Comparison of ENCODE assay signal across 32 mouse cellular contexts in genomic region chr10:17669401-17669800, GRCm38 (mm10). TPM values are rescaled to one million over a fixed set of nuclear protein-coding genes. Genes with fewer than 3 reads are reported as not detected.
DNase-seq lines count a peak whose midpoint lies in the region; ATAC-seq lines count a peak whose summit lies in the region.
"Had no signal": no experiment of that assay in that cellular context is flagged by ENCODE, and none has a peak within 500 bp of the region (broad histone marks: within the 10 kb centered on the region; RNA-seq: fewer than 3 reads in every experiment).

No protein-coding gene starts in this region.

- 0 out of 2 replicates have a peak, but pooled peaks have one; percentile 11 for ATAC-seq in liver, embryonic 16.5 days (ENCODE audit: low read depth)
- no peak for ATAC-seq in liver, embryonic 11.5 days (replicated peaks; ENCODE audit: low FRiP score)
- peak; percentile 89 for ATAC-seq in common myeloid progenitor, adult 5-6 weeks (replicated peaks; ENCODE audit: low read depth, poor library complexity, severe bottlenecking)
- peak; percentile 94 for ATAC-seq in megakaryocyte progenitor cell, adult 5-6 weeks (replicated peaks; ENCODE audit: poor library complexity)
- ATAC-seq: forebrain, postnatal 0 days; intestine, embryonic 16.5 days; lung, postnatal 0 days had no signal

- H3K4me3 ChIP-seq in liver, embryonic 16.5 days (ENCODE audit: low read depth, low read length) = no peak overlapping the region
- H3K4me3 ChIP-seq in liver, embryonic 11.5 days (ENCODE audit: low read depth, low read length) = no peak overlapping the region
- H3K4me3 ChIP-seq: erythroblast, embryonic 14.5 days; heart, embryonic 10.5 days; heart, embryonic 15.5 days; hindbrain, embryonic 12.5 days; liver, embryonic 13.5 days; megakaryocyte, embryonic 14.5 days; midbrain, embryonic 12.5 days; neural tube, embryonic 13.5 days had no signal

- H3K4me1 ChIP-seq in liver, embryonic 16.5 days (ENCODE audit: control insufficient read depth, low read depth, low read length) = peaks cover 3% of the 10 kb centered on the region
- no peaks in the 10 kb centered on the region for H3K4me1 ChIP-seq in liver, embryonic 11.5 days (replicated peaks; ENCODE audit: control insufficient read depth, insufficient read depth, low read length)
- H3K4me1 ChIP-seq: heart, embryonic 10.5 days; heart, embryonic 15.5 days; hindbrain, embryonic 12.5 days; midbrain, embryonic 12.5 days; neural tube, embryonic 13.5 days had no signal

- H3K9me3 ChIP-seq in liver, embryonic 16.5 days (replicated peaks; ENCODE audit: control insufficient read depth, low read length) = no peaks in the 10 kb centered on the region
- H3K9me3 ChIP-seq in liver, embryonic 11.5 days (ENCODE audit: control insufficient read depth, low read length) = no peaks in the 10 kb centered on the region
- H3K9me3 ChIP-seq: heart, embryonic 10.5 days; heart, embryonic 15.5 days; hindbrain, embryonic 12.5 days; liver, embryonic 13.5 days; midbrain, embryonic 12.5 days; neural tube, embryonic 13.5 days had no signal

- H3K27me3 ChIP-seq in liver, embryonic 16.5 days (ENCODE audit: control insufficient read depth, insufficient read depth, low read depth, low read length) = no peaks in the 10 kb centered on the region
- H3K27me3 ChIP-seq in liver, embryonic 11.5 days (replicated peaks; ENCODE audit: control insufficient read depth, insufficient read depth, low read length) = no peaks in the 10 kb centered on the region
- H3K27me3 ChIP-seq: CH12.LX; heart, embryonic 15.5 days; hindbrain, embryonic 12.5 days; liver, embryonic 13.5 days; megakaryocyte, embryonic 14.5 days; midbrain, embryonic 12.5 days; neural tube, embryonic 13.5 days had no signal

- no peak overlapping the region for H3K9ac ChIP-seq in liver, embryonic 16.5 days (ENCODE audit: low read depth, low read length)
- H3K9ac ChIP-seq in liver, embryonic 11.5 days (ENCODE audit: low read depth, low read length) = no peak overlapping the region
- H3K9ac ChIP-seq: forebrain, postnatal 0 days; heart, embryonic 15.5 days; hindbrain, embryonic 12.5 days; liver, embryonic 13.5 days; midbrain, embryonic 12.5 days; neural tube, embryonic 13.5 days had no signal

- no peak overlapping the region for H3K27ac ChIP-seq in liver, embryonic 16.5 days (ENCODE audit: low read length)
- H3K27ac ChIP-seq in liver, embryonic 11.5 days (ENCODE audit: low read depth, low read length) = no peak overlapping the region
- H3K27ac ChIP-seq: heart, embryonic 10.5 days; heart, embryonic 15.5 days; hindbrain, embryonic 12.5 days; kidney, postnatal 0 days; liver, embryonic 13.5 days; midbrain, embryonic 12.5 days; neural tube, embryonic 13.5 days had no signal

- H3K36me3 ChIP-seq in liver, embryonic 16.5 days (ENCODE audit: control insufficient read depth, insufficient read depth) = no peaks in the 10 kb centered on the region
- no peaks in the 10 kb centered on the region for H3K36me3 ChIP-seq in liver, embryonic 11.5 days (ENCODE audit: control insufficient read depth, insufficient read depth, low read length)
- H3K36me3 ChIP-seq: heart, embryonic 10.5 days; heart, embryonic 15.5 days; hindbrain, embryonic 12.5 days; liver, embryonic 13.5 days; midbrain, embryonic 12.5 days; neural tube, embryonic 13.5 days had no signal

- 52% methylated on average over 9 of the region's 9 CpGs for WGBS in liver, embryonic 16.5 days (ENCODE audit: insufficient replicate concordance)
- 69% methylated on average over 9 of the region's 9 CpGs for WGBS in liver, embryonic 11.5 days

- DNase-seq in liver, embryonic 11.5 days (ENCODE audit: low spot score) = no peak
- peak; percentile 18 to 27 for DNase-seq in B cell, adult 2 months
- DNase-seq in cerebellum, adult 9-11 months = no peak
- DNase-seq in lung, postnatal 14 days = no peak
- no peak for DNase-seq in layer of hippocampus, postnatal 36 days
- DNase-seq: adrenal gland, adult 8-10 months; cerebellum, adult 8-10 months; cerebellum, postnatal 36 days; forebrain, postnatal 0 days; gastrocnemius, postnatal 14 days; heart, adult 11 months; kidney, adult 8-10 months; kidney, postnatal 4 days; left cerebral cortex, postnatal 4 days; liver, embryonic 13.5 days; retina, postnatal 1 day; right cerebral cortex, postnatal 14 days; thymus, postnatal 25 days had no signal

- H3K4me2 ChIP-seq in liver, embryonic 16.5 days (ENCODE audit: low read depth, low read length) = no peak overlapping the region
- H3K4me2 ChIP-seq in liver, embryonic 11.5 days = no peak overlapping the region
- H3K4me2 ChIP-seq: heart, embryonic 15.5 days; hindbrain, embryonic 12.5 days; liver, embryonic 13.5 days; midbrain, embryonic 12.5 days; neural tube, embryonic 13.5 days had no signal

RNA-seq across cellular contexts. Expression of gene Cited2, which starts 53.6 kb away (rescaled TPM):
- polyA plus RNA-seq in liver, embryonic 16.5 days (2015; fragmentation: Nextera tagmentation; extraction: Ambion mirVana) = 14.5 and 19.4 TPM in 2 replicates
- polyA plus RNA-seq in liver, embryonic 11.5 days (2014; fragmentation: Nextera tagmentation; extraction: Ambion mirVana) = 50.7 and 50.8 TPM in 2 replicates
- 27.8 and 44.6 TPM in 2 replicates for total RNA-seq in common myeloid progenitor, adult 5-6 weeks (2017)
- 195 and 231 TPM in 2 replicates for total RNA-seq in megakaryocyte progenitor cell, adult 5-6 weeks (2015)
- 49.9 and 57.5 TPM in 2 replicates for total RNA-seq in megakaryocyte progenitor cell, adult 5-6 weeks (2017)
- 10 to 100 TPM; 38.8 to 39.7 TPM for total RNA-seq in layer of hippocampus, postnatal 36 days (2021)

Comparison
In these comparisons a context has a peak if more than half of its experiments do, and no peak if none do; other contexts are left out.
1. DNase-seq: peak in B cell, adult 2 months (2 of 2); none in liver, embryonic 11.5 days (single experiment), cerebellum, adult 9-11 months (single experiment), lung, postnatal 14 days (single experiment) and layer of hippocampus, postnatal 36 days (0 of 2).